Mouse (Mus musculus) limb, embryonic 14.5 days (tissue): ENCODE data around the gene Rnf126. TPM values are rescaled to one million over a fixed set of nuclear protein-coding genes. Genes with fewer than 3 reads are reported as not detected.
A peak's percentile ranks its signal among the peaks of the same experiment; 100 is the strongest.

ENCODE experiments used
- ATAC-seq: fragments of 200-750 bp; cut with Nextera tagmentation; 2 replicates; pipeline ENCODE4 v1.8.0; 2017; ENCODE audit warnings: low read depth, moderate number of reproducible peaks, moderate TSS enrichment; ENCODE audit not compliant: low FRiP score
- DNase-seq: peaks from one replicate; pipeline ENCODE4 v3.0.0-alpha.2; 2015; ENCODE audit warnings: low spot score
- H3K27ac ChIP-seq: fragments of 300-500 bp; sonication (generic); replicated peaks from 2 replicates; pipeline ENCODE4 v1.5.1; 2014; ENCODE audit warnings: low read depth, mild to moderate bottlenecking, low read length, moderate library complexity, mixed read lengths
- H3K27me3 ChIP-seq: fragments of 300-500 bp; sonication (generic); 2 replicates; pipeline ENCODE4 v1.6.1; 2014; ENCODE audit warnings: low read length, mixed read lengths; ENCODE audit not compliant: control insufficient read depth, insufficient read depth
- H3K36me3 ChIP-seq: fragments of 300-500 bp; sonication (generic); 2 replicates; pipeline ENCODE4 v1.6.1; 2014; ENCODE audit warnings: mild to moderate bottlenecking, low read length, moderate library complexity, mixed read lengths; ENCODE audit not compliant: control insufficient read depth, insufficient read depth
- H3K4me1 ChIP-seq: fragments of 300-500 bp; sonication (generic); 2 replicates; pipeline ENCODE4 v1.6.1; 2014; ENCODE audit warnings: antibody characterized with exemption, low read length, mixed read lengths; ENCODE audit not compliant: control insufficient read depth, insufficient read depth
- H3K4me2 ChIP-seq: fragments of 300-500 bp; sonication (generic); replicated peaks from 2 replicates; pipeline ENCODE4 v1.6.1; 2014; ENCODE audit warnings: low read depth, mild to moderate bottlenecking, low read length, moderate library complexity; ENCODE audit not compliant: severe bottlenecking
- H3K4me3 ChIP-seq: fragments of 300-500 bp; sonication (generic); replicated peaks from 2 replicates; pipeline ENCODE4 v1.5.1; 2014; ENCODE audit warnings: low read length
- H3K9ac ChIP-seq: fragments of 300-500 bp; sonication (generic); 2 replicates; pipeline ENCODE4 v1.6.1; 2014; ENCODE audit warnings: mild to moderate bottlenecking, low read depth, low read length, moderate library complexity; ENCODE audit not compliant: severe bottlenecking
- H3K9me3 ChIP-seq: fragments of 300-500 bp; sonication (generic); 2 replicates; pipeline ENCODE4 v1.6.1; 2016; ENCODE audit warnings: low read length; ENCODE audit not compliant: control insufficient read depth
- POLR2A ChIP-seq: fragments of 200-500 bp; IDR thresholded peaks from 2 replicates; pipeline ENCODE4 v1.8.0; 2012; ENCODE audit warnings: inconsistent platforms, mild to moderate bottlenecking, moderate library complexity, borderline replicate concordance; ENCODE audit not compliant: insufficient read depth, insufficient read length; ENCODE audit errors: extremely low read depth
- WGBS: fragments of 180-500 bp; shearing (Covaris S2); extraction: QIAGEN DNeasy Blood & Tissue Kit; methylation state at CpG from one replicate; pipeline ENCODE4 v1.1.7; 2014; 5-methylcytosine and 5-hydroxymethylcytosine counted together
- polyA plus RNA-seq, 2 experiments: library from polyadenylated mRNA; depleted of rRNA in 1 of 2; stranded (reverse) in 1 of 2; unstranded in 1 of 2; fragments of >200 nt; fragmentation: Nextera tagmentation in 1 of 2; extraction: Ambion mirVana in 1 of 2; gene quantifications; 2 replicates each; pipeline versions ENCODE4 v1.2.1 to v1.2.3; 2012 to 2014

Rnf126 gene
- polyA plus RNA-seq, 2 experiments = 100 to 176 TPM

DNA sequence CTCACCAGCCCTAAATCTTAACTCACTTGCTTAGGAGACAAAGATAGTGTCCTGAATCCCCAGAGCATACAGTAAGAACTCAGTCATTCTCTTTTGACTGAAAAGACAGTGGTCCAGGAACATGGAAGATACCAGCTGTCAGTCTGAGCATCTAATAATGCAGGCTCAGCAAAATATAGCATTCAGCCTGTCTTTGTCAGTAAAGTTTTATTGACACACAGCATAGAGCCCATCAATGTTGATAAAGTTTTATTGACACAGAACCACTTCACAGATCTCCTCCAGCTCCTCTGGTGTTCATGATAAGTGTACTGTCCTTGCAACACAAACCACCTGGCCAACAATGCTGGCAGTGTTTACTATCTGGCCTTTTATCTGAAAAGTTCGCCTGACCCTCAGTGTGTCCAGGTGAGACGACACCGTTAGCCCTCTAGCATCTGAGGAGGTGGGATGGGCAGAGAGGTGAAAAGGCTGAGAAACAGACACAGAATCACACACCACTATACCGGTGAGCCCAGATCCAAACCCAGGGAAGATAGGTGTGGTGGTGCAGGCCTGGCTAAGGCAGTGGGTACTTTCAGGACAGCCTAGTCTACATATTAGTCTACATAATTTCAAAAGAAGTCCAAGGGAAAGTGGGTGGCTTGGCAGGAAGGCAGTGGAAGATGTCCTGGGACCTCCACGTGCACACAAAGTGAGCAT is 25.7 kb upstream of the Rnf126 start:
- 0 out of 2 replicates have a peak, but pooled peaks cover 3% of the 10 kb centered on the region for H3K36me3 ChIP-seq
- peaks cover 9% of the 10 kb centered on the region for H3K4me1 ChIP-seq
- DNase-seq (no peak), ATAC-seq (no peak)
- no peak overlapping the region for H3K4me2 ChIP-seq
- H3K9ac ChIP-seq = no peak overlapping the region
- H3K4me3 ChIP-seq = no peak overlapping the region
- H3K27me3 ChIP-seq = no peaks in the 10 kb centered on the region
- no peaks in the 10 kb centered on the region for H3K9me3 ChIP-seq
- 78% methylated on average over 5 of the region's 5 CpGs for WGBS
- H3K27ac ChIP-seq = no peak overlapping the region
- TF ChIP-seq POLR2A = no peak

DNA sequence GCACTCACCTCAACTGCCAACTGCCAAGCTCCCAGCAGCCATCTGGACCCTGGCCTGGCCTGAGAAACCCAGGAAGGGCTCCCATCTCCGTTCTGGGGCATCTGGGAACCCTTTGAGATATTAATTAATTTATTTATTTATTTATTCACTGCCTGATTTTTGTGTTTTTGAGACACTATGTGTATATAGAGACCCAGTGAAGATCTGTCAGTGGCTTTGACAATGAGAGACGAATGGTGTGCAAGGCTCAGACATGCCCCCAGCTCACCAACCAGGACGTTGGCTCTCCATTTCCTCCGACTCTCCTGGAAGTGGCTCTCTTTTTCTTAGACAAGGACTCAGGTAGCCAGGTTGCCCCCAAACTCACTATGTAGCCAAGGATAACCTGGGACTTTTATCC is 24.1 kb upstream of the Rnf126 start, which contains the start of gene Prss57:
Prss57 (minus strand) TSS at position 101 of the 400 bp plus-strand sequence.
- no peaks in the 10 kb centered on the region for H3K27me3 ChIP-seq
- WGBS = 86% methylated on average over 4 of the region's 4 CpGs
- peaks cover 9% of the 10 kb centered on the region for H3K4me1 ChIP-seq
- no peak within 1 kb of the TSS for H3K27ac ChIP-seq
- H3K9ac ChIP-seq = no peak within 1 kb of the TSS
- H3K36me3 ChIP-seq = 0 out of 2 replicates have a peak, but pooled peaks cover 2% of the 10 kb centered on the region
- no peak within 1 kb of the TSS for H3K4me3 ChIP-seq
- ATAC-seq (no peak), DNase-seq (no peak)
- TF ChIP-seq POLR2A = no peak
- H3K9me3 ChIP-seq = no peaks in the 10 kb centered on the region
- H3K4me2 ChIP-seq = no peak within 1 kb of the TSS

DNA sequence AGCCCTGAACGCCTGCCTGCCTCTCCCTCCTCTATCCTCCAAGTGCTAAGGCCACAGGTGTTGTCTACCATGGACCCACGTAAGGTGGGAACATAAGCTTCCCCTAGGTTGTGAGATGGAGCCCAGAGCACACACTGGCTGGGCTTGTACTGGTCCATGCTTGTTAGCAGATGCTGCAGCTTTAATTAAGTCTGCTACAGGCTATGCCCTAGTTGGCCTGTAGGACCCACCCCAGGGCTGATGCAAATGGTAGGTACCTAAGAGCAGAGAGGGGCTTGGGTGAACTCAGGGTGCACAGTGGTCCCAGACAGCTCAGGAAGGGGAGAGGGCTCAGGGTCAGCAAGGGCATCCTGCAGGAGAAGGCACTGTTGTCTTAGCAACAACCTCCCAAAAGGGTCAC is 22.8 kb upstream of the Rnf126 start:
- TF ChIP-seq POLR2A = no peak
- no peak overlapping the region for H3K9ac ChIP-seq
- WGBS = 51% methylated on average over 2 of the region's 2 CpGs
- no peaks in the 10 kb centered on the region for H3K27me3 ChIP-seq
- no peaks in the 10 kb centered on the region for H3K36me3 ChIP-seq
- no peak overlapping the region for H3K4me2 ChIP-seq
- DNase-seq (no peak), ATAC-seq (no peak)
- H3K4me1 ChIP-seq = peaks cover 3% of the 10 kb centered on the region
- H3K27ac ChIP-seq = no peak overlapping the region
- no peak overlapping the region for H3K4me3 ChIP-seq
- H3K9me3 ChIP-seq = no peaks in the 10 kb centered on the region

DNA sequence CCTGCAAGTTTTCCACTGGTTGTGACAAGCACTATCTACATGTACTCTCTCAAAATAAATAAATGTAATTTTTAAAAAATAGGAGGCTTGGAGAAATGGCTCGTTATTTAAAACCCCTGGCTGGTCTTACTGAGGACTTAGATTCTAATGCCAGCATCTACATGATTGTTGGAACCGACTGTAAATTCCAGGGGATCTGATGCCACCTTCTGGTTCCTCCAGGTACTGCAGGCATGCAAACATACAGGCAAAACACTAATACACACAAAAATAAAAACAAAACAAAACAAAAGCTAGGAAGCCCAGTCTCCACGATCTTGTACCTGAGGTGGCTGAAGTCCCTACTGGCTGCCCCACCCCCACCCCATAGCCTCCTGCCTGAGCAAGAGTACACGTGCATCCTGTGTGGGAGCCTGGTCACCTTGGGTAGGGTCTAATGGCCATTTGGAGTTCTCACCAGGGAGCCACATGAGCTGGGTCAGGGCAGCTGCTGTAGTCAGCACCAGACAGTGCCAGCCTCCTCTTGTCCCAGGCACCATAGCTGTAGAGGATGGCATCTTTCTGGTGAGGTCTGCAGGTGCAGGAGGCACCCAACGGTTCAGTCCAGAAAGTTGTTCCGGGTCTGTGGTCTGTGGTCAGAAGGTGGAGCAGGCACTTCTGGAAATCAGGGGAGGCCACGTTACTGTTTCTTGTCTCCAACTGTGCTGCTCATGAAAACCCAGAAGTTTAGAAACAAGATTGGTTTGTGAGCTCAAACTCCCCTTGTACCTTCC is 21.8 kb upstream of the Rnf126 start:
- no peaks in the 10 kb centered on the region; the same call in 1 of the 2 replicates for H3K4me1 ChIP-seq
- H3K27ac ChIP-seq = no peak overlapping the region
- no peaks in the 10 kb centered on the region for H3K36me3 ChIP-seq
- peak; percentile 77 for DNase-seq
- H3K4me3 ChIP-seq = no peak overlapping the region
- no peak for ATAC-seq
- no peak for TF ChIP-seq POLR2A
- H3K4me2 ChIP-seq = no peak overlapping the region
- H3K9me3 ChIP-seq = no peaks in the 10 kb centered on the region
- H3K27me3 ChIP-seq = no peaks in the 10 kb centered on the region
- H3K9ac ChIP-seq = no peak overlapping the region
- WGBS = 34% methylated on average over 7 of the region's 7 CpGs

DNA sequence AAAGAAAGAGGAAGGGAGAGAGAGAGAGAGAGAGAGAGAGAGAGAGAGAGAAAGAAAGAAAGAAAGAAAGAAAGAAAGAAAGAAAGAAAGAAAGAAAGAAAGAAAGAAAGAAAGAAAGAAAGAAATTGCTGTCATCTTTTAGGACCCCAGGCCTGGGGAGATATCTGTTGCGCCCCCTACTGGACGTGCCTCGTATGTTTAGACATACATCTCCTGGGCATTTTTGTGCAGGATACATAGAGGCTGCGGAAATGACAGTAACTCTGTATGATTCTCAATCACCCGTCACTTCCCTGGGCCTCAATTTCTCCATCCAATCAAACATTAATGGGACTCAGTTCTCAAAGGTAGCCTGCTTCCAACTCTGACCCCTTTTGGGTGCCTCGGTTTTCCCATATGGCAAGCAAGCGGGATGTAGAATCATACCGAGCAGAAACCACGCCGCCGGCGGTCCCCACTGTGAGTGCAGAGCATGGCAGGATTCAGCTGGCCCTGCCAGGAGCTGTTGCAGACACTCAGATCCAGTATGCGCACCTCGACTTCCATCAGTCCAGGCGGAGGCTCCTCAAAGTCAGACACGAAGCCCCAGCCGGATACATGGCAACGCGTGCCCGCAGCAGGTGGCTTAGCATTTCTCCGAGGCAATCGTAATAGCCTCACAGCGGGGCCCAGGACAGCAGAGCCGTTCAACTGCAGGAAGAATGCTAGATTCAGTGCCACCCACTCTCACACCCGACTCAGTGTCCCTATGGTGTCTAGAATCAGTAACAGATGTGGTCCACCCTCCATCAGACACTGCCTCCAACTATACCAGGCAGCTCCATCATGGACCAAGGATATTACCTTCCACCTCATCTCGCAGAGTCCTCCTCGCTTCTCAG is 17.4 kb upstream of the Rnf126 start:
- H3K9ac ChIP-seq = no peak overlapping the region
- H3K4me2 ChIP-seq = no peak overlapping the region
- H3K4me3 ChIP-seq = no peak overlapping the region
- H3K36me3 ChIP-seq = no peaks in the 10 kb centered on the region
- no peaks in the 10 kb centered on the region for H3K9me3 ChIP-seq
- ATAC-seq (no peak), DNase-seq (peak; percentile 49)
- H3K27me3 ChIP-seq = no peaks in the 10 kb centered on the region
- no peak for TF ChIP-seq POLR2A
- 36% methylated on average over 27 of the region's 27 CpGs for WGBS
- H3K27ac ChIP-seq = no peak overlapping the region
- 0 out of 2 replicates have a peak, but pooled peaks cover 7% of the 10 kb centered on the region for H3K4me1 ChIP-seq
